In genomic region chr5:115954084-115954483, GRCm38 (mm10) we compare ENCODE assay signal across 22 mouse cellular contexts.
DNase-seq lines count a peak whose midpoint lies in the region; ATAC-seq lines count a peak whose summit lies in the region.
"Had no signal": no experiment of that assay in that cellular context is flagged by ENCODE, and none has a peak within 500 bp of the region (broad histone marks: within the 10 kb centered on the region; RNA-seq: fewer than 3 reads in every experiment).

No protein-coding gene starts in this region.

- 0 out of 2 replicates have a peak, but pooled peaks have one; percentile 34 for ATAC-seq in frontal cortex, adult (ENCODE audit: low TSS enrichment)
- ATAC-seq: forebrain, embryonic 13.5 days; intestine, embryonic 16.5 days had no signal

- intact Hi-C loops in left cerebral cortex, postnatal 36 days (cut with DNase I), result no loop called here

- DNase-seq in frontal cortex, postnatal 10 days (ENCODE audit: low spot score in 2 of 2), result no peak
- DNase-seq in right cerebral cortex, adult 18-20 months, result peak; percentile 58
- DNase-seq in right cerebral cortex, postnatal 10 days (ENCODE audit: low spot score in 2 of 2), result no peak
- peak; percentile 50 to 61 for DNase-seq in left cerebral cortex, postnatal 36 days (ENCODE audit: low spot score in 2 of 2)
- peak; percentile 27 for DNase-seq in testis, postnatal 14 days (ENCODE audit: low spot score)
- DNase-seq: B cell, adult 2 months; cerebellum, adult 11 months; cerebellum, adult 9-10 months; cerebellum, postnatal 36 days; gastrocnemius, postnatal 25 days; heart, adult 11 months; heart, postnatal 36 days; kidney, adult 8-10 months; kidney, postnatal 10 days; layer of hippocampus, postnatal 36 days; liver; lung, adult 2 months; lung, postnatal 10 days; midbrain, embryonic 14.5 days had no signal

Comparison
In these comparisons a context has a peak if more than half of its experiments do, and no peak if none do; other contexts are left out.
1. DNase-seq: peak in right cerebral cortex, adult 18-20 months (single experiment), left cerebral cortex, postnatal 36 days (2 of 2) and testis, postnatal 14 days (single experiment); none in frontal cortex, postnatal 10 days (0 of 2) and right cerebral cortex, postnatal 10 days (0 of 2).